Mouse (Mus musculus) spleen, adult 2 months (tissue): ENCODE measurements around the gene Armc3.

Experiments used
- CTCF ChIP-seq: fragments of 200-500 bp; IDR thresholded peaks from 2 replicates; pipeline ENCODE4 v1.5.1; 2011; ENCODE audit warnings: mild to moderate bottlenecking, inconsistent platforms; ENCODE audit not compliant: insufficient read depth, insufficient read length, insufficient replicate concordance; ENCODE audit errors: extremely low read depth
- POLR2A ChIP-seq: fragments of 200-500 bp; IDR thresholded peaks from 2 replicates; pipeline ENCODE4 v1.6.1; 2011; ENCODE audit warnings: low read depth, low read length, inconsistent platforms

- no peak for TF ChIP-seq CTCF
- no peak for TF ChIP-seq POLR2A
Measured at GRCm38 (mm10) chr2:19160368-19161114, 38.6 kb upstream of the Armc3 start.
